Mouse (Mus musculus): ENCODE measurements at regions not wholly inside any gene's neighbourhood (a gene's known extent, or its start where the extent isn't known, plus 50 kb on each side); places are given as distances from the start of the nearest gene placed in this dataset.
A peak's percentile ranks its signal among the peaks of the same experiment; 100 is the strongest.

DNA sequence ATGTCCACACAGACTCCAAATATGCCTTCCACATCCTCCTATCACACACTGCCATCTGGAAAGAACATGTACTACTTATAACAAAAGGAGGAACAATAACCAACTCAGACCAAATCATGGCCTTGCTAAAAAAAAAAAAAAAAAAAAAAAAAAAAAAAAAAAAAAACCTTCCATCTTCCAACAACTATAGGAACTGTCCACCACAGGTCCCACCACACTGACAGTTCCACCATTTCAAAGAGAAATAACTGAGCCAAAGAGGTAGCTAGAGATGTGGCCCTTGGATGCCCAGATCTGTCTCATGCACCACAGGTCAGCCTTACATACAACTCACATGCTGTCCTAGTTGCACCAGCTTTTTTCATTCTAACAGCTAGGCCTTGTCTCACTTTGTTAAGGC is 97.1 kb downstream of the Tmem17 start:
- no peak overlapping the region for H3K4me3 ChIP-seq (ENCODE audit: low read depth, low read length)

DNA sequence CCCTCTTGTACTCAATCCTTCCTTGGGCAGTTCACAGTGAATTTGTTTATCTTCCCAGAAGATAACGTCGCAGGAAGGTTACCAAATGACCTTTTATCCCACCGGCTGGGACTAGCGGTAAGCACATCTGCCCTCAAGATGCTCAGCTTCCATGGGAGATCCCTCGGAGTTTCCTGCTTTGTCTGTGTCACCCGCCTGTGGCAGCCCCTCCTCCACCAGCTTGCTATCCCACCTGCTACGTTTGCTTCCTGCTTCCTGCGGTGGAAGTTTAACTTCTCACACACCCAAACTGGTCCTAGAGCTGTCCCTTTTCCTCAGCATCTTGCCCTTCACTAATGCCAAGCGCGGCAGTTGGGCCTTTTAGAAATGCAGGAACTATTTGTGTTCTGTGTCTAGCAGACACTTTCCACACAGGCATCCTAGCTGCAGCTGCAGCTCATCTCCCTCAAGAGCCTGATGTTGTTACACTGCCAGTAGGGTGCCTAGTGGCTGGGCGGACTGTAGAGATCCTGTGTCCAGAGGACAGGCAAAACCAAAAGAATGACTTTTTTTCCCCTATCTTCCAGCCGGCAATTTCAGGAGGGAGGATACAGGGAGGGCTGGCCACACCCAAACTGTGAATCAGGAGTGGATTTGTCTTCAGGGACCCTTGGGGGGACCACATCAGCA is 98.7 kb downstream of the Tmem17 start:
- no peak overlapping the region for H3K27ac ChIP-seq (ENCODE audit: low read depth, low read length)
- no peaks in the 10 kb centered on the region for H3K27me3 ChIP-seq (ENCODE audit: control insufficient read depth, insufficient read depth, low read length)
- H3K4me2 ChIP-seq (ENCODE audit: low read depth, low read length, severe bottlenecking), result no peak overlapping the region
- no peaks in the 10 kb centered on the region for H3K36me3 ChIP-seq (ENCODE audit: control insufficient read depth, insufficient read depth, low read length)
- no peak overlapping the region for H3K9ac ChIP-seq (ENCODE audit: low read length)
- no peaks in the 10 kb centered on the region for H3K4me1 ChIP-seq (replicated peaks; ENCODE audit: control insufficient read depth, insufficient read depth, low read length)
- no peaks in the 10 kb centered on the region for H3K9me3 ChIP-seq (ENCODE audit: control insufficient read depth, low read length)
- no peak overlapping the region for H3K4me3 ChIP-seq (ENCODE audit: low read depth, low read length)
- no peak for ATAC-seq (replicated peaks; ENCODE audit: low FRiP score)
- DNase-seq (ENCODE audit: low spot score), result no peak
- WGBS, result 9% methylated on average over 12 of the region's 12 CpGs

More for the DNA sequence above, 97.1 kb downstream of the Tmem17 start:
- no peaks in the 10 kb centered on the region for H3K27me3 ChIP-seq (ENCODE audit: control insufficient read depth, insufficient read depth, low read length)
- H3K9me3 ChIP-seq (ENCODE audit: control insufficient read depth, low read length), result no peaks in the 10 kb centered on the region
- no peak overlapping the region for H3K9ac ChIP-seq (ENCODE audit: low read length)
- ATAC-seq (replicated peaks; ENCODE audit: low FRiP score) (no peak), DNase-seq (ENCODE audit: low spot score) (no peak)
- H3K4me2 ChIP-seq (ENCODE audit: low read depth, low read length, severe bottlenecking), result no peak overlapping the region
- no peak overlapping the region for H3K27ac ChIP-seq (ENCODE audit: low read depth, low read length)
- no peaks in the 10 kb centered on the region for H3K36me3 ChIP-seq (ENCODE audit: control insufficient read depth, insufficient read depth, low read length)
- no peaks in the 10 kb centered on the region for H3K4me1 ChIP-seq (replicated peaks; ENCODE audit: control insufficient read depth, insufficient read depth, low read length)

DNA sequence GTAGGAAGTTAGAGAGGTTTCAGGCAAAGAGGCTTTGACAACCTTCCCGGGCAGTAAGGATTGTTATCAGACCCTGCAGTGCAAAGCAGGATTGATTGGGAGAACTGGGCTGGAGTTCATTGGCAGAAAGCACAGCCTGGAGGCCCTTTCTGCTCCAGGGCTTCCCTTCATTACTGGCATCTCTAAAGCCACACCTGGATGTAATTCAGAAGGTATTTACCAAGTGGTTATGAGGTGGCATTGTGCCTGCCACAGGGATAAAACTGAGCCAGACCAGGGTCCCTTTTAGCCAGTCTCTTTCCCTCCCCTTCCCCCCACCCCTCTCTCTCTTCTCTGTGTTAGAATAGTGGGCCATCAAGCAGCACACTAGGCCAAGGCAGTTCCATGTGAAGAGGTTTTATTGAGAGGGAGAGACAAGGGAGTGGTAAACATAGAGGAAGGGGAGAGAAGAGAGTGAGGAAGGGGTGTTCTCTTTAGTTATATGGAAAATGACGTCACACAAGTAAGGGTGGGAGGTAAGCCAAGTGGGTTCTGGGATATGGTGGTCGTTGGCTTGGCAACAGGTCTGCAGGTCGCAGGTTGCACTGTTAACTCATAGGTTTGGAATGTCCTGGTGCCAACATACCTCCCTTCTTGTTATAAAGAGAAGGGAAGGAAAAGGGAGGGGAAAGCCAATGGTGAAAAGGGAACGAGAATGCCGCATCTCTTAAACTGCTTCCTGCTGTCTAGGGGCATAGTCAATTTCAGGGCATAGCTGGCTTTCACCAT is 99.4 kb downstream of the Tmem17 start:
- WGBS, result 64% methylated on average over 6 of the region's 6 CpGs
- no peaks in the 10 kb centered on the region for H3K36me3 ChIP-seq (ENCODE audit: control insufficient read depth, insufficient read depth, low read length)
- no peak overlapping the region; the same call in 1 of the 2 replicates for H3K9ac ChIP-seq (ENCODE audit: low read length)
- H3K9me3 ChIP-seq (ENCODE audit: control insufficient read depth, low read length), result no peaks in the 10 kb centered on the region
- no peaks in the 10 kb centered on the region for H3K4me1 ChIP-seq (replicated peaks; ENCODE audit: control insufficient read depth, insufficient read depth, low read length)
- no peak for DNase-seq (ENCODE audit: low spot score)
- H3K4me2 ChIP-seq (ENCODE audit: low read depth, low read length, severe bottlenecking), result no peak overlapping the region
- no peak for ATAC-seq (replicated peaks; ENCODE audit: low FRiP score)
- H3K27ac ChIP-seq (ENCODE audit: low read depth, low read length), result no peak overlapping the region
- H3K4me3 ChIP-seq (ENCODE audit: low read depth, low read length), result no peak overlapping the region
- H3K27me3 ChIP-seq (ENCODE audit: control insufficient read depth, insufficient read depth, low read length), result no peaks in the 10 kb centered on the region

DNA sequence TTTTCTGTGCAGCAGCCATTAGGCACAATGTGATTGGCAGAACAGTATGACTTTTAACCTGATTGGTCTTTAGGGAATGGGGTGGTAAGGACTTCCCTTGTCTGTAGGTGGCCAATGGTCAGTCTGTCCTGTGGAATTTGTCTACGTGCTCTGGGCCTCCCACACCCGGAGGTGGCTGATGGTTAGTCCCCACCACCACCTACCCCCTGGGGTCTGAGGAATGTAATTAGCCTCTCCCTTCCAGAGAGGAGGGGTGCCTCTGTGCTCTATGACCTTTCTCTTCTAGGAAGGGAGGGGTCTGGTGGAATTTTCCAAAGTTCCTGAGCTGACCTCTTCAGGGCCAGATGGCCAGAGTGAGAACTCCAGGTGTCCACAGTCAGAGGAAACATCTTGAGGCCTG is 101.6 kb downstream of the Tmem17 start:
- Histone ChIP-seq H3K4me1 (replicated peaks; ENCODE audit: control insufficient read depth, insufficient read depth, low read length) (no peaks in the 10 kb centered on the region), H3K27me3 (ENCODE audit: control insufficient read depth, insufficient read depth, low read length) (no peaks in the 10 kb centered on the region), H3K27ac (ENCODE audit: low read depth, low read length) (no peak overlapping the region), H3K9ac (ENCODE audit: low read length) (no peak overlapping the region), H3K4me2 (ENCODE audit: low read depth, low read length, severe bottlenecking) (no peak overlapping the region), H3K4me3 (ENCODE audit: low read depth, low read length) (no peak overlapping the region), H3K9me3 (ENCODE audit: control insufficient read depth, low read length) (no peaks in the 10 kb centered on the region), H3K36me3 (ENCODE audit: control insufficient read depth, insufficient read depth, low read length) (no peaks in the 10 kb centered on the region)
- WGBS, result 51% methylated on average over 2 of the region's 2 CpGs
- DNase-seq (ENCODE audit: low spot score), result no peak
- ATAC-seq (replicated peaks; ENCODE audit: low FRiP score), result no peak

DNA sequence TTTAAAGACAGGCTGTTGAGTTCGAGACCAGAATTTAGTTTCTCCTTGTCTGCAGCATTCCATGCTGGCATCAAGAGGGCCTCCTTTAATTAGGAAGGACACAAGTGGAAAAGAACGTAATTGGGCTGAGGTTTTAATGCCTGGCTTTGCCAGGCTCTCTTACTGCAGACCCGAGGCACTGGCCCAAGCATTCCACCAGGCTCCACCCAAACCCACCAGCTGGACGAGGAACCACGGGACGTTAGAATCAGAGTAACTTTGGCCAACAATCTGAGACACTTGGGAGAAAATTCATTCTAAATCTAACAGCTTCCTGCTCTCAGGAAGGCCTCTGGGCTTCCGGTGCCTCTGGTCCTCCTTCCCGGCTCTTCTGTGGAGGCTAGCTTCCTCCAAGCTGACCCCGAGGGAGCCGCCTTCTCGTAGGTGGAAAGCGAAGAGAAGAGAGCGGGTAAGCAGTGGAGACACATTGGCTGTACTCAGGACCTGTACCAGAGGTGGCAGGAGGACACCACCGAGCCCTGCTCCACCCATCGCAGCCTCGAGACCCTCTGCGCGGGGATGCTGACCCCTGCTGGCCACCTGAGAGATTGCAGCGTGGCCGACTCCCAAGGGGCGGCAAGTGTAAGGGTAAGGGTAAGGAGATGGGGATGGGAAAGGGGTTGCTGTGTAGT is 105.5 kb downstream of the Tmem17 start:
- H3K4me3 ChIP-seq (ENCODE audit: low read depth, low read length), result peak overlapping the region; percentile 11; the same call in 1 of the 2 replicates
- ATAC-seq (replicated peaks; ENCODE audit: low FRiP score) (peak; percentile 92), DNase-seq (ENCODE audit: low spot score) (peak; percentile 94)
- no peak overlapping the region for H3K27ac ChIP-seq (ENCODE audit: low read depth, low read length)
- H3K27me3 ChIP-seq (ENCODE audit: control insufficient read depth, insufficient read depth, low read length), result no peaks in the 10 kb centered on the region
- peak overlapping the region; percentile 28; the same call in 1 of the 2 replicates for H3K9ac ChIP-seq (ENCODE audit: low read length)
- no peaks in the 10 kb centered on the region for H3K36me3 ChIP-seq (ENCODE audit: control insufficient read depth, insufficient read depth, low read length)
- WGBS, result 14% methylated on average over 21 of the region's 21 CpGs
- H3K9me3 ChIP-seq (ENCODE audit: control insufficient read depth, low read length), result no peaks in the 10 kb centered on the region
- H3K4me2 ChIP-seq (ENCODE audit: low read depth, low read length, severe bottlenecking), result peak overlapping the region; percentile 45; the same call in 1 of the 2 replicates
- H3K4me1 ChIP-seq (replicated peaks; ENCODE audit: control insufficient read depth, insufficient read depth, low read length), result no peaks in the 10 kb centered on the region

DNA sequence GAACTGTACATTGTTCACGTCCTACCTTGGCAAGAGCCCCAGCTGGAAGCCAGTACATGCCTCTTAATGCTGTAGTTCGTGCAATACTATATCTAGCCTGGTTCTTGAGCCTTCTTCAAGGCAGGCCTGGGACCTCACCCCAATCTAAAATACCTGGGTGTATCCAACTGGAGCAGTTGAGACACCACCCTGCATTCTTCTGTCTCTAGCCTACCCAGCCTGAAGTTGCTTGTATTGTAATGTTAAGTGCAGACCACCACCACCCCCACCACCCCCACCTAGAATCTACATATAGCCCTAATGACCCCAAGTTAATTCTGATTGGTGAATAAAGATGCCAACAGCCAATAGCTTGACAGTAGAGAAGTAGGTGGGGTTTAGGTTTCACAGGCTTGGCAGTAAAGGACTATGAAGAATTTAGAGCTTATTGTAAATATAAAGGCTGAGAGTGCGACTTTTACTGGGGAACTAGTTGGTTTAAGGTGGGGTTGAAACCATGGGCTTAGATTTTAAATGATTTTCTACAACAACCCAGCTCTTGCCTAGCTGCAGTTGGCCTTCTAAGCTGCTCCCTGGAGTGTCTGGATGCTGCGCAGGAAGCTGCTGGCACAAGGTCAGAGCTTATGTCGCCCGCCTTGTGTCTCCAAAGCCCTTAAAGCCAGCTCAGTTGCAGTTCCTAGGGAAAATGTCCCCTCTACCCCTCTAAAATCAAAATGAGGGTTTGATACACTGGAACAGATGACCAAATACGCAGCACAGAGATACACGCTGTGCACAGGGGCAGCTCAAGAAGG is 109.2 kb downstream of the Tmem17 start:
- Histone ChIP-seq H3K4me2 (ENCODE audit: low read depth, low read length, severe bottlenecking) (no peak overlapping the region), H3K4me3 (ENCODE audit: low read depth, low read length) (no peak overlapping the region), H3K9ac (ENCODE audit: low read length) (no peak overlapping the region), H3K27me3 (ENCODE audit: control insufficient read depth, insufficient read depth, low read length) (no peaks in the 10 kb centered on the region), H3K36me3 (ENCODE audit: control insufficient read depth, insufficient read depth, low read length) (no peaks in the 10 kb centered on the region), H3K27ac (ENCODE audit: low read depth, low read length) (no peak overlapping the region), H3K4me1 (replicated peaks; ENCODE audit: control insufficient read depth, insufficient read depth, low read length) (no peaks in the 10 kb centered on the region), H3K9me3 (ENCODE audit: control insufficient read depth, low read length) (no peaks in the 10 kb centered on the region)
- DNase-seq (ENCODE audit: low spot score) (no peak), ATAC-seq (replicated peaks; ENCODE audit: low FRiP score) (no peak)
- WGBS, result 72% methylated on average over 8 of the region's 8 CpGs

DNA sequence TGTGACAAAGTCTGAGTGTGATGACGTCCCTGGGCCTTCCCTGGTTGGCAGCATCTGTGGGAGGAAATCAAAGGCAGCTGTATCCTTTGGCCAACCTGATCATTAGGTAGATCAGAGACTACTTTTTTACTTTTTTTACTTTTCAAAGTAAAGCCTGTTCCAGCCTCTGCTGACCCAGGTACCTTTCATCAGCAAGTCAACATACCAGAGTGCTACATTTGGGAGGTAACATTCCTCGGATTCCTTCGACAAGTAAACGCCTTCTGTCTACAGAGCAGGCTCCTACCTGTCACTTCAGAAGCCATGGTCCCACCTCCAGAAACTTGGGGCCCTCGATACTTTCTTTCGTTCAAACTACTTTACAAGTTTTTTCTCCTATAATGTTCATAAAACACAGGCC is 110.0 kb downstream of the Tmem17 start:
- Histone ChIP-seq H3K4me2 (ENCODE audit: low read depth, low read length, severe bottlenecking) (no peak overlapping the region), H3K9ac (ENCODE audit: low read length) (no peak overlapping the region), H3K36me3 (ENCODE audit: control insufficient read depth, insufficient read depth, low read length) (no peaks in the 10 kb centered on the region), H3K27me3 (ENCODE audit: control insufficient read depth, insufficient read depth, low read length) (no peaks in the 10 kb centered on the region), H3K4me1 (replicated peaks; ENCODE audit: control insufficient read depth, insufficient read depth, low read length) (no peaks in the 10 kb centered on the region), H3K9me3 (ENCODE audit: control insufficient read depth, low read length) (no peaks in the 10 kb centered on the region), H3K4me3 (ENCODE audit: low read depth, low read length) (no peak overlapping the region), H3K27ac (ENCODE audit: low read depth, low read length) (no peak overlapping the region)
- ATAC-seq (replicated peaks; ENCODE audit: low FRiP score) (no peak), DNase-seq (ENCODE audit: low spot score) (no peak)
- 72% methylated on average over 6 of the region's 6 CpGs for WGBS

DNA sequence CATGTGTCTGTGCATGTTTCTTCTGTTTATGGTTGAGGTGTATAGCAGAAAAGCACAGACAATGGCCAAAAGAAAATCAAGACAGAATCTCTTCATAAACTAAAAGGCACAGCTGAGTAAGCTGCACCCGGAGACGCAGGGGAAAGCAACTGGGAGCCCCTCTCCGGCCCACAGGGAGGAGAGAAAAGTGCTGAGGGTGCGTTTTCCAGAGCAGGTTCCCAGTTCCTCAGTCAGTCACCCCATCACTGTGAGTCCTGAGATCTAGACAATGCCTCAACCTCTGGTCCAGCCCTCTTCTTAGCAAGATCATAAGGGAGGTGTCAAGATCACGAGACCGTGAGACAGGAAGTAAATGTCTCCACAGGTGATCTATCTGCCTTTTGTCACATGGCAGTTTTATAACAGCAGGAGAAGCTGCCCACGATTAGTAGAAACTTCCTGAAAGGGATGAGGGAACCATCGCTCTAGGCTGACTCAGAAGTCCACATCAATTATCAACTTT is 110.7 kb downstream of the Tmem17 start:
- ATAC-seq (replicated peaks; ENCODE audit: low FRiP score), result no peak
- Histone ChIP-seq H3K9me3 (ENCODE audit: control insufficient read depth, low read length) (no peaks in the 10 kb centered on the region), H3K4me1 (replicated peaks; ENCODE audit: control insufficient read depth, insufficient read depth, low read length) (no peaks in the 10 kb centered on the region), H3K9ac (ENCODE audit: low read length) (no peak overlapping the region), H3K36me3 (ENCODE audit: control insufficient read depth, insufficient read depth, low read length) (no peaks in the 10 kb centered on the region), H3K27ac (ENCODE audit: low read depth, low read length) (no peak overlapping the region), H3K4me2 (ENCODE audit: low read depth, low read length, severe bottlenecking) (no peak overlapping the region), H3K27me3 (ENCODE audit: control insufficient read depth, insufficient read depth, low read length) (no peaks in the 10 kb centered on the region), H3K4me3 (ENCODE audit: low read depth, low read length) (no peak overlapping the region)
- DNase-seq (ENCODE audit: low spot score), result no peak
- 75% methylated on average over 8 of the region's 8 CpGs for WGBS

Measured in forebrain, embryonic 11.5 days (tissue).